Mouse (Mus musculus): ENCODE measurements around the gene Gm13278.
"Not testable (repeated sequence)": the region's sequence is repeated elsewhere in the genome, so short reads cannot be mapped to it uniquely, and the experiment has no call there.

DNA sequence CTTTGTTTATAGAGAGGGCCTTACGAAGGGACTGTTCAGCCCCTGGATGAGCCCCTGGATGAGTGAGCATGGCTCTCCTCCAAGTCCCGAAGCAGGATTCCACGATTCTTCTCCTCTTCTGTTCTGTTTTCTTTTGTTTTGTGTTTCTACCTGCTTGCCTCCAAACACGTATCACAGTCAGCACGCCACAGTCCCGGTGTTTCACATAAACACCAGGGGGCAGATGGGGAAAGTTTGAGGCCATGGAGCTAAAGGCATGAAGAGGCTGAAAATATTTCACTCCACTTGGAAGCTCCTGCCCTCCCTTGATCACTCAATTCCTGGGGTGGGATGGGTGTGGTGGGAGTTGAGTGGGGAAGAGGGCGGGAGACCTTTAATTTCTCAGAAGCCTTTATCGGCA lies 29.6 kb upstream of the Gm13278 start:
- TF ChIP-seq CTCF (IDR thresholded peaks at IDR 0.05; ENCODE audit: borderline replicate concordance, insufficient read depth, low read length); POLR2A (IDR thresholded peaks at IDR 0.05; ENCODE audit: low read depth, low read length): not testable (repeated sequence)

Measured in embryonic fibroblast, embryonic 13.5 days (primary cell).